Mouse (Mus musculus): ENCODE measurements around the gene Fam131b. TPM values are rescaled to one million over a fixed set of nuclear protein-coding genes. Genes with fewer than 3 reads are reported as not detected.

Fam131b gene
- polyA plus RNA-seq, 1 experiment from 2014 or later, result 0.05 TPM

DNA sequence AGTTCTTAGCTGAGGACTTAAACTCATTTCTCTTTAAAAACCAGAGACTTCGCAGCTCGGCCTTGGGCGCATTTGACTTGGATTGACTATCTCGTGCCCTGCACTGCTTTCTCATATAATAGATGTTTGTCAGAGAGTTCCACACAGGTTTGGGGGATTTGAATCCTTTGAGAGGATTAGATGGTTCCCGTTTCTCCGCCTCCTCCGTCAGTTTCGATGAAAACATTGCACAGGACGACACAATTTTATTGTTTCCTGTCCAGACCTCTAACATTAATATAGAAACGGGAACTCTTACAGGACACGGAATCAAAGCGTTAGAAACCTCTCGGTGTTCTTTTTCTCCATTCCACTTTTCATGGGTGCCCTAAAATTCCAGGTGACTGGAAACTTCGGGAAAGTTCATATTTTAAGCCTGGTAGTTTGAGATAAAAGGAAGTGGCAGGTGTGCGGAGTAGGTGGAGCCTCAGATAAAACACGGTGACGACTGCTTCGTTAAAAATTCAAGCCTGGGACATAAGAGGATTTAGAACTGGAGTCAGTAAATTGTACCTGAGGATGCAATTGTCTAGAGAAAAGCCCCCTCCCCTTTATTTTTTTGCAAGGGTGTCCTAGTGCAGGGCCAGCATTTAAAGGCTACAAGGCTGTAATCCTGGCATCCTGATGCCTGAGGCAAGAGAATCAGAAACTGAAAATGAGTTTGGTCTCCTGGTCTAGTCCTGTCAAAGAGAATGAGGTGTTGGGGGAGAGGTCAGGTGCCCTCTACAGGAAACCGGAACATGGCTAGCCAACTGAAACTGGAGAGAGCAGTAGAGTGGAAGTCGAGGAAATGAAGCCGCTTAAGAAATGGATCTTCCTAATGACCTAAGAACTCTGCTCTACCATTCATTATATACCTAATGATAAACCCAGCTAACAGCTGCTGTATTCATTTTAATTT lies 58.8 kb downstream of the Fam131b start:
- H3K4me3 ChIP-seq (ENCODE audit: low read depth, low read length), result peak overlapping the region; percentile 66
- peak overlapping the region; percentile 73 for H3K9ac ChIP-seq (ENCODE audit: low read depth, low read length)
- no peaks in the 10 kb centered on the region for H3K4me1 ChIP-seq (replicated peaks; ENCODE audit: control insufficient read depth, insufficient read depth, low read length)
- TF ChIP-seq CTCF (IDR thresholded peaks at IDR 0.05; ENCODE audit: low read depth), result peak; percentile 34
- H3K4me2 ChIP-seq (replicated peaks; ENCODE audit: low read depth), result peak overlapping the region; percentile 72
- ATAC-seq, result no peak
- peak overlapping the region; percentile 92 for H3K27ac ChIP-seq (ENCODE audit: low read depth, low read length)
- under 1% methylated on average over 21 of the region's 21 CpGs for WGBS
- H3K36me3 ChIP-seq (ENCODE audit: control insufficient read depth, insufficient read depth), result peaks cover 26% of the 10 kb centered on the region
- no peaks in the 10 kb centered on the region for H3K9me3 ChIP-seq (ENCODE audit: control insufficient read depth)
- no peaks in the 10 kb centered on the region for H3K27me3 ChIP-seq (replicated peaks; ENCODE audit: control insufficient read depth, insufficient read depth, low read length)

Other genes with a start within 250 kb of the Fam131b start
- not detected in 2 replicates for gene Tas2r139, start 183.7 kb downstream of the Fam131b start, polyA plus RNA-seq (2015; fragmentation: Nextera tagmentation; extraction: Ambion mirVana)
- gene Tas2r144, start 109.3 kb downstream of the Fam131b start, polyA plus RNA-seq (2015; fragmentation: Nextera tagmentation; extraction: Ambion mirVana), result not detected in 2 replicates
- gene Gstk1, start 78.7 kb downstream of the Fam131b start, polyA plus RNA-seq (2015; fragmentation: Nextera tagmentation; extraction: Ambion mirVana), result 20.5 and 22.6 TPM in 2 replicates
- 29.7 and 32.4 TPM in 2 replicates for gene Tmem139, start 62.7 kb downstream of the Fam131b start, polyA plus RNA-seq (2015; fragmentation: Nextera tagmentation; extraction: Ambion mirVana)
- gene Casp2, start 59.7 kb downstream of the Fam131b start, polyA plus RNA-seq (2015; fragmentation: Nextera tagmentation; extraction: Ambion mirVana), result 13.0 and 13.4 TPM in 2 replicates
- gene Clcn1, start 38.0 kb downstream of the Fam131b start, polyA plus RNA-seq (2015; fragmentation: Nextera tagmentation; extraction: Ambion mirVana), result 0.12 and 0.18 TPM in 2 replicates
- gene Zyx, start 25.0 kb upstream of the Fam131b start, polyA plus RNA-seq (2015; fragmentation: Nextera tagmentation; extraction: Ambion mirVana), result 50.9 and 54.8 TPM in 2 replicates
- 13.3 and 13.7 TPM in 2 replicates for gene Epha1, start 48.6 kb upstream of the Fam131b start, polyA plus RNA-seq (2015; fragmentation: Nextera tagmentation; extraction: Ambion mirVana)
- gene Tas2r143, start 75.6 kb upstream of the Fam131b start, polyA plus RNA-seq (2015; fragmentation: Nextera tagmentation; extraction: Ambion mirVana), result not detected in 2 replicates
- gene Tas2r135, start 80.8 kb upstream of the Fam131b start, polyA plus RNA-seq (2015; fragmentation: Nextera tagmentation; extraction: Ambion mirVana), result not detected in 2 replicates
- not detected in 2 replicates for gene Tas2r126, start 109.9 kb upstream of the Fam131b start, polyA plus RNA-seq (2015; fragmentation: Nextera tagmentation; extraction: Ambion mirVana)
- gene Olfr458, start 140.6 kb upstream of the Fam131b start, polyA plus RNA-seq (2015; fragmentation: Nextera tagmentation; extraction: Ambion mirVana), result not detected in 2 replicates
- gene Olfr457, start 151.7 kb upstream of the Fam131b start, polyA plus RNA-seq (2015; fragmentation: Nextera tagmentation; extraction: Ambion mirVana), result not detected in 2 replicates
- not detected in 2 replicates for gene Olfr456, start 162.6 kb upstream of the Fam131b start, polyA plus RNA-seq (2015; fragmentation: Nextera tagmentation; extraction: Ambion mirVana)
- gene Olfr455, start 222.9 kb upstream of the Fam131b start, polyA plus RNA-seq (2015; fragmentation: Nextera tagmentation; extraction: Ambion mirVana), result not detected in 2 replicates